Mouse (Mus musculus) WW6 (cell line): Measurements from ENCODE around the gene Dnaja2.
A peak's percentile ranks its signal among the peaks of the same experiment; 100 is the strongest.

ENCODE experiments used
- DNase-seq: peaks from one replicate; pipeline ENCODE4 v3.0.0-alpha.2; 2013; ENCODE audit warnings: low read depth, low spot score

The Dnaja2 gene

DNA sequence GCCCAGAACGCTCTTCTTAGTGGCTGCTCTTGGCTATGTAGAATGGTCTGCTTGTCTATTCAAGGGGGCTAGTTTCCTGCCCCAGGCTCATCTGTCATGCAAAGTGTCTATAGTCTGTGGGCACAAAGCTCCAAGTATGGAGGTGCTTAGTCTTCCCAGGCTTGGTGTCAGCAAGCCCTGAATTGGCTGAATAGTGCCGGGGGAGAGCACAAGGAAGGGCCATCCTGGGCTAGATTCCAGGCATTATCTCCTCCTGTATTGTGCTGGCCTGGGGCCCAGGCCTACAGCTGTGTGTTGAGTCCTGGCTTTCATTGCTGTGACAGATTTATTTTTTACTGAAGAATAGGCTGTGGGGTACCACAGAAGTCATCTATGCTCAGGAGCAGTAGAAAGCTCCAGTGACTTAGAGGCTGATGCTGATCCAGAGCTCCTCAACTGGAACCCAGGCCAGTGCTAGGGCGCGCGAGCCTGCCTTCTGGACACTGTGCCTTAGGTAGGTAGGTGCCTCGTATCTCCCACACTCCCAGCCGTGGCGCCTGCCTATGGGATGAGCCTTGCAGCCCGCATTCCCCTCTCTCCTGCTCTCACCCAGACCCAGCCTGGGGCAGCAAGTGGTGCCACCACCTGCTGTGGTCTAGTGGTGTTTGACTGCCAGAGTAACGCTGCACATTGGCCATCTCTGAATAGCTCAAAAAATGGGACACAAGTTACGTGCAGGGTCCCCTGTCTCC lies 54.0 kb downstream of the Dnaja2 start:
- DNase-seq, result no peak

DNA sequence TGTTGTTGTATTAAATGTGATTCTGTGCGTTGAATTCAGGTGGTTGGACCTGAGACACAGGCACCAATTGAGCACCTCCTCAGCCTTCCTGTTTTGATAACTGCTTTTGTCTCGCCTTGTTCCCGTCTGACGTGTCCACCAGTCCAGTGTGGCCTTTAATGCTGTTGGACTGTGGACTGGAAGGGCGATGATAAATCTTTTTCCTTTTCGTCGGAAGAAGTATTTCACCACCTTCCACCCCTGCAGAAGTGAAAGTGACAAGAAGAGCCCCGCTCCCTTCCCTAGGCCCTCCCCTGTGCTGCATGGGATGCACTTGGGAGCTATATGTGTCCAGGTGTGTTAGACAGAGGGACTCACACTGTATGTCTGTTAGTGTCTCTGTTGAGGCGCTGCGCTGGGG lies 54.7 kb downstream of the Dnaja2 start:
- DNase-seq, result no peak

GRCm38 (mm10) chr8:85498577-85498976 lies 56.6 kb downstream of the Dnaja2 start:
- DNase-seq, result peak; percentile 79

- DNase-seq, result no peak
These were observed 58.4 kb downstream of the Dnaja2 start for GRCm38 (mm10) chr8:85496778-85497177.

- DNase-seq, result no peak
These were observed 59.0 kb downstream of the Dnaja2 start for GRCm38 (mm10) chr8:85496125-85496524.

GRCm38 (mm10) chr8:85492940-85493931 lies 61.9 kb downstream of the Dnaja2 start:
- no peak for DNase-seq

- DNase-seq, result peak; percentile 93
These were observed 62.8 kb downstream of the Dnaja2 start, which contains the start of gene Gpt2 for GRCm38 (mm10) chr8:85492125-85492875. Gene Gpt2 (plus strand): TSS chr8:85492576.

GRCm38 (mm10) chr8:85489546-85489945 lies 65.6 kb downstream of the Dnaja2 start:
- DNase-seq, result no peak

- DNase-seq, result no peak
These were observed 66.5 kb downstream of the Dnaja2 start for GRCm38 (mm10) chr8:85488631-85489030.

DNA sequence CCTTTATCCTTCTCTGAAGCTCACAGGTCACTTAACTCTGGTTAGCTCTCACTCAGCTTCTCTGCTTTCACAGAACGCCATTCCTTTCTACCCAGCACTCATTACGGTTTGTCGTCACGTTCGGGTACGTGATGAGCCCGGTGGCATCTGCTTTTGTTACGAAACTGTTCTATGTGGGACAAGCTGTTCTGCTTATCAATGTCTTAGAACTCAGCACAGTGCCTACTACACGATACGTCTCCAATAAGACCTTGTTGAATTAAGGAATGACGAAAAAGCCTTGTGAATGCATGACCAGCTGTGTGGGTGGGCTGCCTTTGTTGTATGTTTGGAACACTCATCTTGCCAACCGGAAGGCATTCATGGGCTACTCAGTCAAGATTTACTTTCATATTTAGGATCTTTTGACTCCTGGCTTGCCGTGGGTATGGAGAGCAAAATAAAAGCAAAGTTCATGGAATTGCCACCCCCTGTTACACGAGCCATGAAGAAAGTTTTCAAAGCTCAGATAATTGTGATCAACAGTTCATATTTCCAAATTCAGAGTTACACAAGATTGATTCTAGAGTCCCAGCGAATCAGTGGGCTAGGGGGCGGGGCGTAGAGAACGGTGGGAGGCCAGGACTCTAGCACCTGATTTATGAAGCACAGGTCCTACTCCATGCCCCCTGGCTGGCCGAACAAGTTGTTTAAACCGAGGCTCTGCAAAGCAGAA lies 67.1 kb downstream of the Dnaja2 start:
- no peak for DNase-seq
